ENCODE assay signal across 19 mouse cellular contexts in the genomic region with DNA sequence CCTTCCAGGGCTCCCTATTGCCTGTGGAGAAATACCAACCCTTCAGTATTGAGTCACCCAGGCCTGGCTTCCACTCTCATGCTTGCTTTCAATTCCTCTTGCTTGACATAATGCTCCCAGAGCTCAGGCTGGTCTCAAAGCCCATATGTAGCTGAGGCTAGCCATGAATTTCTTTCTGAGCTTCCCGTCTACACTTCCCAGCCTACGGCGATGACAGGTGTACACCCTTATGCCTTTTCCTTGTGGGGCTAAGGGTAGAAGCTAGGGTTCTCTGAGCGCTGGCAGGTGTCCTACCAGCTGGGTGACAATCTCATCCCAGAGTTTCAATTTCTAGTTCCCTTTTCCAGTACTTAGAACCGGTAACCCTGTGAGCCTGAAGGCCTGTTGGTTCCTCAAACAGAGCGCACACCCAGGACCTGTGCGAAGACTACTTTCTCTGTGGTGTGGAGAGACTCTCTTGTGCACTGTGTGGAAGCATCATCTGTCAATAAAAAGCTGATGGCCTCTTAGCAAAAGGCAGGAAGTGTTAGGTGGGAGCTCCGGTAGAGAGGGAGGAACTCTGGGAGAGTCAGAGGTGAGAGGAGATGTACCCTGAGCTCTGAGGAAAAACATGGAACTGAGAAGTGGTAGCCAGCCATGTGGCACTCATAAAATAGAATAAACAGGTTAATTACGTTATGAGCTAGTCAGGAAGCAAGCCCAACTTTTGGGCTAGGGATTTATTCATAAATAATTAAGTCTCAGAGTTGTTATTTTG. TPM values are rescaled to one million over a fixed set of nuclear protein-coding genes. Genes with fewer than 3 reads are reported as not detected.
DNase-seq lines count a peak whose midpoint lies in the region; ATAC-seq and TF ChIP-seq lines count a peak whose summit lies in the region.
"Had no signal": no experiment of that assay in that cellular context is flagged by ENCODE, and none has a peak within 500 bp of the region (broad histone marks: within the 10 kb centered on the region; RNA-seq: fewer than 3 reads in every experiment).

No protein-coding gene starts in this region.

- dilution Hi-C loops in CH12.LX (cut with MboI; ENCODE audit: extremely low pct_ligation_motif_present, extremely low pct_unique_long_range_greater_than_20kb, low sequenced_read_pairs): no loop called here

- TF ChIP-seq RAD21 in CH12.LX (IDR thresholded peaks at IDR 0.05; ENCODE audit: low read depth, low read length): no peak

- H3K27ac ChIP-seq in heart, embryonic 15.5 days: peak overlapping the region; percentile 86
- peak overlapping the region; percentile 90 for H3K27ac ChIP-seq in CH12.LX (ENCODE audit: insufficient read depth, low read depth)
- no peak overlapping the region for H3K27ac ChIP-seq in forebrain, embryonic 16.5 days (ENCODE audit: low read length)
- H3K27ac ChIP-seq: embryonic facial prominence, embryonic 10.5 days; lung, embryonic 15.5 days; midbrain, embryonic 13.5 days; neural tube, embryonic 15.5 days had no signal

- H3K4me2 ChIP-seq in heart, embryonic 15.5 days: no peak overlapping the region
- peak overlapping the region; percentile 26 for H3K4me2 ChIP-seq in CH12.LX (ENCODE audit: insufficient read depth, low read depth, poor library complexity, severe bottlenecking)
- H3K4me2 ChIP-seq in forebrain, embryonic 16.5 days (ENCODE audit: low read length): no peak overlapping the region
- H3K4me2 ChIP-seq: lung, embryonic 15.5 days; midbrain, embryonic 13.5 days; neural tube, embryonic 15.5 days had no signal

- peaks cover 26% of the 10 kb centered on the region for H3K79me2 ChIP-seq in CH12.LX (replicated peaks; ENCODE audit: control insufficient read depth, extremely low read depth, insufficient read depth, poor library complexity, severe bottlenecking)

- peak; percentile 80 for TF ChIP-seq EP300 in CH12.LX (IDR thresholded peaks at IDR 0.05; ENCODE audit: low read length)

- H3K4me3 ChIP-seq in heart, embryonic 15.5 days: no peak overlapping the region
- no peak overlapping the region for H3K4me3 ChIP-seq in CH12.LX (replicated peaks in 1 of 3; ENCODE audit: low read depth in 2 of 3, low read length in 2 of 3, poor library complexity in 1 of 3)
- H3K4me3 ChIP-seq in forebrain, embryonic 16.5 days (replicated peaks; ENCODE audit: low read length): no peak overlapping the region
- H3K4me3 ChIP-seq: embryonic facial prominence, embryonic 10.5 days; lung, embryonic 15.5 days; midbrain, embryonic 13.5 days; neural tube, embryonic 15.5 days had no signal

- H3K9me3 ChIP-seq in heart, embryonic 15.5 days (replicated peaks): no peaks in the 10 kb centered on the region
- no peaks in the 10 kb centered on the region for H3K9me3 ChIP-seq in CH12.LX (replicated peaks; ENCODE audit: low read length)
- H3K9me3 ChIP-seq in forebrain, embryonic 16.5 days (ENCODE audit: control insufficient read depth, low read length): no peaks in the 10 kb centered on the region
- H3K9me3 ChIP-seq: embryonic facial prominence, embryonic 10.5 days; lung, embryonic 15.5 days; midbrain, embryonic 13.5 days; neural tube, embryonic 15.5 days had no signal

- peaks cover 26% of the 10 kb centered on the region for H3K36me3 ChIP-seq in heart, embryonic 15.5 days
- H3K36me3 ChIP-seq in CH12.LX (replicated peaks in 1 of 2; ENCODE audit: control insufficient read depth in 1 of 2, insufficient read depth in 1 of 2, low read length in 1 of 2): peaks cover 76 to 84% of the 10 kb centered on the region in 2 experiments
- peaks cover 9% of the 10 kb centered on the region for H3K36me3 ChIP-seq in forebrain, embryonic 16.5 days (ENCODE audit: control insufficient read depth, insufficient read depth)

- no peak for ATAC-seq in heart, embryonic 15.5 days (replicated peaks; ENCODE audit: insufficient number of reproducible peaks, insufficient read depth, low FRiP score, low read depth)
- peak; percentile 2 to 31; a peak in 1 of 4 replicates for ATAC-seq in hematopoietic stem cell, adult 5-6 weeks (replicated peaks in 1 of 2; ENCODE audit: insufficient read depth in 1 of 2, low FRiP score in 2 of 2, low TSS enrichment in 1 of 2, low read depth in 1 of 2, poor library complexity in 2 of 2, severe bottlenecking in 2 of 2)
- ATAC-seq in forebrain, embryonic 16.5 days: no peak
- ATAC-seq: midbrain, embryonic 13.5 days had no signal

- H3K9ac ChIP-seq in heart, embryonic 15.5 days: no peak overlapping the region
- H3K9ac ChIP-seq in CH12.LX (ENCODE audit: insufficient read depth, low read depth): peak overlapping the region; percentile 37
- no peak overlapping the region for H3K9ac ChIP-seq in forebrain, embryonic 16.5 days (replicated peaks; ENCODE audit: low read depth, low read length)
- H3K9ac ChIP-seq: lung, embryonic 15.5 days; midbrain, embryonic 13.5 days; neural tube, embryonic 15.5 days had no signal

- no peak; the same call in 1 of the 2 replicates for TF ChIP-seq POLR2A in CH12.LX (IDR thresholded peaks at IDR 0.05; ENCODE audit: low read depth, low read length)

- no peak for TF ChIP-seq CTCF in CH12.LX (conservative IDR thresholded peaks at IDR 0.05 in 1 of 2, IDR thresholded peaks at IDR 0.05 in 1 of 2; ENCODE audit: low read depth in 2 of 2, low read length in 2 of 2)

- peaks cover 24% of the 10 kb centered on the region for H3K4me1 ChIP-seq in heart, embryonic 15.5 days (replicated peaks)
- H3K4me1 ChIP-seq in CH12.LX (ENCODE audit: control insufficient read depth in 1 of 2, insufficient read depth in 2 of 2): peaks cover 35 to 59% of the 10 kb centered on the region in 2 experiments
- H3K4me1 ChIP-seq in forebrain, embryonic 16.5 days (replicated peaks; ENCODE audit: control insufficient read depth, insufficient read depth, low read length): peaks cover 5% of the 10 kb centered on the region

- 71% methylated on average over 9 of the region's 9 CpGs for WGBS in heart, embryonic 15.5 days
- WGBS in forebrain, embryonic 16.5 days: 89% methylated on average over 9 of the region's 9 CpGs

- no peaks in the 10 kb centered on the region for H3K27me3 ChIP-seq in heart, embryonic 15.5 days
- H3K27me3 ChIP-seq in CH12.LX (replicated peaks): no peaks in the 10 kb centered on the region
- H3K27me3 ChIP-seq in forebrain, embryonic 16.5 days (replicated peaks; ENCODE audit: control insufficient read depth, insufficient read depth, low read length): no peaks in the 10 kb centered on the region
- H3K27me3 ChIP-seq: lung, embryonic 15.5 days; midbrain, embryonic 13.5 days; neural tube, embryonic 15.5 days had no signal

- no peak for DNase-seq in heart, adult 9 months (ENCODE audit: low spot score in 2 of 2)
- DNase-seq in A20 (ENCODE audit: low read depth, low spot score) (peak; percentile 71), CH12.LX (ENCODE audit: extremely low read depth) (peak; percentile 54)
- no peak for DNase-seq in c-Kit-positive CD71-positive TER-119-positive erythroid progenitor cells, embryonic 14.5 days (ENCODE audit: low spot score)
- no peak for DNase-seq in ovary, postnatal 14 days (ENCODE audit: low spot score)
- DNase-seq: adrenal gland, postnatal 25 days; cerebellum, adult 2 months; cerebellum, postnatal 36 days; kidney, adult 2 months; kidney, postnatal 10 days; right cerebral cortex, postnatal 25 days; thymus, adult 2 months had no signal

- in situ Hi-C loops in CH12.LX (cut with MboI; ENCODE audit: low pct_ligation_motif_present, low pct_unique_long_range_greater_than_20kb, low sequenced_read_pairs): loop anchor here (5.0 kb wide), 1 partner anchor 93 kb away; a partner anchor contains a TSS

TF ChIP-seq in CH12.LX, 34 proteins besides CTCF, POLR2A, EP300 and RAD21 (continues in another document):
- TF ChIP-seq IRF4 (IDR thresholded peaks at IDR 0.05; ENCODE audit: low read depth, low read length) (peak; percentile 74), E2F4 (IDR thresholded peaks at IDR 0.05; ENCODE audit: insufficient replicate concordance, low read depth, low read length) (no peak), ETS1 (conservative IDR thresholded peaks at IDR 0.05; ENCODE audit: low read depth, low read length) (peak; percentile 41), HCFC1 (IDR thresholded peaks at IDR 0.05; ENCODE audit: low read depth, low read length) (0 out of 2 replicates have a peak, but pooled peaks have one; percentile 10)

RNA-seq across cellular contexts. Expression of a gene that starts 5.4 kb away (rescaled TPM):
- polyA plus RNA-seq in heart, embryonic 15.5 days (2015; fragmentation: Nextera tagmentation; extraction: Ambion mirVana): 12.2 and 16.6 TPM in 2 replicates
- total RNA-seq in CH12.LX (2012; rRNA removed) (64.3 and 80.0 TPM in 2 replicates), CH12.LX (2014; rRNA removed) (39.0 and 40.6 TPM in 2 replicates)
- polyA plus RNA-seq in CH12.LX (2012; ENCODE audit: insufficient read length, low read depth): 45.1 and 49.6 TPM in 2 replicates
- 12.2 and 19.4 TPM in 2 replicates for total RNA-seq in hematopoietic stem cell, adult 5-6 weeks (2017)
- polyA plus RNA-seq in forebrain, embryonic 16.5 days (2015; fragmentation: Nextera tagmentation; extraction: Ambion mirVana): 10.4 and 13.7 TPM in 2 replicates

RNA-seq across cellular contexts. Expression of a gene that starts 24.1 kb away (rescaled TPM):
- 203 and 229 TPM in 2 replicates for polyA plus RNA-seq in heart, embryonic 15.5 days (2015; fragmentation: Nextera tagmentation; extraction: Ambion mirVana)
- 227 and 230 TPM in 2 replicates for total RNA-seq in CH12.LX (2012; rRNA removed)
- 84.1 and 87.2 TPM in 2 replicates for total RNA-seq in CH12.LX (2014; rRNA removed)
- polyA plus RNA-seq in CH12.LX (2012; ENCODE audit: insufficient read length, low read depth): 447 and 532 TPM in 2 replicates
- total RNA-seq in hematopoietic stem cell, adult 5-6 weeks (2017): 238 and 347 TPM in 2 replicates
- polyA plus RNA-seq in forebrain, embryonic 16.5 days (2015; fragmentation: Nextera tagmentation; extraction: Ambion mirVana): 213 and 234 TPM in 2 replicates

RNA-seq across cellular contexts. Expression of a gene that starts 33.9 kb away (rescaled TPM):
- 33.5 and 53.2 TPM in 2 replicates for polyA plus RNA-seq in heart, embryonic 15.5 days (2015; fragmentation: Nextera tagmentation; extraction: Ambion mirVana)
- total RNA-seq in CH12.LX (2012; rRNA removed): 30.8 and 31.3 TPM in 2 replicates
- 16.0 and 18.9 TPM in 2 replicates for total RNA-seq in CH12.LX (2014; rRNA removed)
- polyA plus RNA-seq in CH12.LX (2012; ENCODE audit: insufficient read length, low read depth): 77.9 and 101 TPM in 2 replicates
- 13.1 and 23.3 TPM in 2 replicates for total RNA-seq in hematopoietic stem cell, adult 5-6 weeks (2017)
- 37.4 and 38.8 TPM in 2 replicates for polyA plus RNA-seq in forebrain, embryonic 16.5 days (2015; fragmentation: Nextera tagmentation; extraction: Ambion mirVana)

RNA-seq across cellular contexts. Expression of a gene that starts 33.9 kb away (rescaled TPM):
- polyA plus RNA-seq in heart, embryonic 15.5 days (2015; fragmentation: Nextera tagmentation; extraction: Ambion mirVana): 1.1 and 2.3 TPM in 2 replicates
- total RNA-seq in CH12.LX (2012; rRNA removed) (20.6 and 30.5 TPM in 2 replicates), CH12.LX (2014; rRNA removed) (0.26 and 1.1 TPM in 2 replicates)
- polyA plus RNA-seq in CH12.LX (2012; ENCODE audit: insufficient read length, low read depth): 7.1 and 9.8 TPM in 2 replicates
- total RNA-seq in hematopoietic stem cell, adult 5-6 weeks (2017): 3.3 and 13.1 TPM in 2 replicates
- polyA plus RNA-seq in forebrain, embryonic 16.5 days (2015; fragmentation: Nextera tagmentation; extraction: Ambion mirVana): 1.6 and 1.9 TPM in 2 replicates

RNA-seq across cellular contexts. Expression of a gene that starts 39.8 kb away (rescaled TPM):
- polyA plus RNA-seq in heart, embryonic 15.5 days (2015; fragmentation: Nextera tagmentation; extraction: Ambion mirVana): 13.0 and 13.5 TPM in 2 replicates
- total RNA-seq in CH12.LX (2012; rRNA removed) (4.1 and 4.8 TPM in 2 replicates), CH12.LX (2014; rRNA removed) (1.2 and 1.7 TPM in 2 replicates)
- polyA plus RNA-seq in CH12.LX (2012; ENCODE audit: insufficient read length, low read depth): 7.2 and 7.6 TPM in 2 replicates
- 2.7 and 4.8 TPM in 2 replicates for total RNA-seq in hematopoietic stem cell, adult 5-6 weeks (2017)
- polyA plus RNA-seq in forebrain, embryonic 16.5 days (2015; fragmentation: Nextera tagmentation; extraction: Ambion mirVana): 24.9 and 32.0 TPM in 2 replicates

Comparison
In these comparisons a context has a peak if more than half of its experiments do, and no peak if none do; other contexts are left out.
1. ATAC-seq: peak in hematopoietic stem cell, adult 5-6 weeks (2 of 2); none in heart, embryonic 15.5 days (single experiment) and forebrain, embryonic 16.5 days (single experiment).
2. DNase-seq: peak in A20 (single experiment) and CH12.LX (single experiment); none in heart, adult 9 months (0 of 2), c-Kit-positive CD71-positive TER-119-positive erythroid progenitor cells, embryonic 14.5 days (single experiment) and ovary, postnatal 14 days (single experiment).